29 mouse cellular contexts compared by ENCODE assay signal in the genomic region with DNA sequence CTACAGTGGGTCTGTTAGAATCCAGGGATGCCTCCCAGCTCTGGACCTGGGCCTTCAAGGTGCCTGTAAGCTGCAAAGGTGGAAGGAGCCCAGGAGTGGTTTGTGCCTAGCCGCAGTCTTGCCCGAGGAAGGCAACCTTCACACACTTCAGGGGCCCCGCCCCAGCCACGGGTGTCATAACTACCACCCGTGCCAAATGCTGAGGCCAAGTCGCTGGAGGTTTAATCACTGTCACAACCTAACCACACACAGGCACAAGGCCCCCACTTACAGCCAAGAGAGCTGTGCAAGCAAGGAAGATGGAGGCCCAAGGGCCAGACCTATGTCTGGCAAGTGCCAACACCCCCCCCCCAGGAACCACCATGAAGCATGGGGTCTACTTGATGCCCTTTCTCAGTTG. TPM values are rescaled to one million over a fixed set of nuclear protein-coding genes. Genes with fewer than 3 reads are reported as not detected.
A peak's percentile ranks its signal among the peaks of the same experiment; 100 is the strongest.
DNase-seq lines count a peak whose midpoint lies in the region; ATAC-seq and TF ChIP-seq lines count a peak whose summit lies in the region.
"Had no signal": no experiment of that assay in that cellular context is flagged by ENCODE, and none has a peak within 500 bp of the region (broad histone marks: within the 10 kb centered on the region; RNA-seq: fewer than 3 reads in every experiment).

No protein-coding gene starts in this region.

- no peaks in the 10 kb centered on the region for H3K9me3 ChIP-seq in hindbrain, embryonic 13.5 days
- no peaks in the 10 kb centered on the region for H3K9me3 ChIP-seq in hindbrain, embryonic 10.5 days
- no peaks in the 10 kb centered on the region for H3K9me3 ChIP-seq in neural tube, embryonic 13.5 days
- no peaks in the 10 kb centered on the region for H3K9me3 ChIP-seq in neural tube, embryonic 15.5 days (replicated peaks)
- no peaks in the 10 kb centered on the region for H3K9me3 ChIP-seq in intestine, postnatal 0 days (ENCODE audit: control insufficient read depth)
- H3K9me3 ChIP-seq: embryonic facial prominence, embryonic 13.5 days; forebrain, embryonic 10.5 days; forebrain, embryonic 15.5 days; heart, embryonic 12.5 days; hindbrain, embryonic 15.5 days; liver, embryonic 13.5 days; midbrain, embryonic 10.5 days; stomach, embryonic 15.5 days had no signal

- H3K27me3 ChIP-seq in hindbrain, embryonic 13.5 days: no peaks in the 10 kb centered on the region
- H3K27me3 ChIP-seq in hindbrain, embryonic 10.5 days (ENCODE audit: insufficient read depth, poor library complexity, severe bottlenecking): no peaks in the 10 kb centered on the region
- H3K27me3 ChIP-seq in neural tube, embryonic 13.5 days: no peaks in the 10 kb centered on the region
- no peaks in the 10 kb centered on the region for H3K27me3 ChIP-seq in neural tube, embryonic 15.5 days (replicated peaks)
- no peaks in the 10 kb centered on the region for H3K27me3 ChIP-seq in intestine, postnatal 0 days (replicated peaks; ENCODE audit: control insufficient read depth, insufficient read depth, low read length)
- H3K27me3 ChIP-seq: CH12.LX; embryonic facial prominence, embryonic 13.5 days; forebrain, embryonic 15.5 days; heart, embryonic 12.5 days; hindbrain, embryonic 15.5 days; liver, embryonic 13.5 days; stomach, embryonic 15.5 days had no signal

- H3K4me2 ChIP-seq in hindbrain, embryonic 13.5 days: no peak overlapping the region
- no peak overlapping the region for H3K4me2 ChIP-seq in neural tube, embryonic 13.5 days
- no peak overlapping the region for H3K4me2 ChIP-seq in neural tube, embryonic 15.5 days
- H3K4me2 ChIP-seq in intestine, postnatal 0 days (replicated peaks; ENCODE audit: low read depth): no peak overlapping the region
- H3K4me2 ChIP-seq: embryonic facial prominence, embryonic 13.5 days; forebrain, embryonic 15.5 days; heart, embryonic 12.5 days; hindbrain, embryonic 15.5 days; liver, embryonic 13.5 days; lung, embryonic 14.5 days; stomach, embryonic 15.5 days had no signal

- DNase-seq in adrenal gland, adult 2 months: peak; percentile 74
- DNase-seq in adrenal gland, adult 8-10 months: no peak
- no peak for DNase-seq in hindbrain, embryonic 10.5 days (ENCODE audit: low spot score)
- DNase-seq in neural tube, embryonic 10.5 days (ENCODE audit: extremely low spot score, low spot score): no peak
- DNase-seq: cerebellum, adult 18-20 months; gastrocnemius, postnatal 14 days; heart, postnatal 4 days; kidney, adult 2 months; kidney, postnatal 36 days; liver, embryonic 13.5 days; lung, embryonic 14.5 days; retina, postnatal 1 day; right cerebral cortex, postnatal 14 days had no signal

- no peak for ATAC-seq in hindbrain, embryonic 13.5 days (ENCODE audit: low FRiP score)
- no peak for ATAC-seq in neural tube, embryonic 13.5 days (ENCODE audit: low read depth)
- no peak for ATAC-seq in neural tube, embryonic 15.5 days (ENCODE audit: low FRiP score)
- ATAC-seq in intestine, postnatal 0 days: no peak
- ATAC-seq: activated CD4-positive, CD25-positive, alpha-beta regulatory T cell, adult 4 months; forebrain, embryonic 15.5 days; inflammation-experienced regulatory T-cells, adult 6 months; midbrain, embryonic 16.5 days had no signal

- 0 out of 2 replicates have a peak overlapping the region, but pooled peaks have one; percentile 71 for H3K27ac ChIP-seq in hindbrain, embryonic 13.5 days
- no peak overlapping the region for H3K27ac ChIP-seq in hindbrain, embryonic 10.5 days
- peak overlapping the region; percentile 70; the same call in 1 of the 2 replicates for H3K27ac ChIP-seq in neural tube, embryonic 13.5 days (replicated peaks)
- peak overlapping the region; percentile 77; the same call in 1 of the 2 replicates for H3K27ac ChIP-seq in neural tube, embryonic 15.5 days (replicated peaks)
- no peak overlapping the region for H3K27ac ChIP-seq in intestine, postnatal 0 days (ENCODE audit: low read depth, low read length)
- H3K27ac ChIP-seq: embryonic facial prominence, embryonic 13.5 days; forebrain, embryonic 10.5 days; forebrain, embryonic 15.5 days; liver, embryonic 13.5 days; midbrain, embryonic 10.5 days; stomach, embryonic 15.5 days had no signal

- TF ChIP-seq CTCF in intestine, postnatal 0 days (IDR thresholded peaks at IDR 0.05; ENCODE audit: low read depth): no peak

- no peak overlapping the region for H3K4me3 ChIP-seq in hindbrain, embryonic 13.5 days
- no peak overlapping the region for H3K4me3 ChIP-seq in hindbrain, embryonic 10.5 days
- no peak overlapping the region for H3K4me3 ChIP-seq in neural tube, embryonic 13.5 days
- no peak overlapping the region for H3K4me3 ChIP-seq in neural tube, embryonic 15.5 days (replicated peaks)
- H3K4me3 ChIP-seq in intestine, postnatal 0 days (ENCODE audit: low read depth, low read length): no peak overlapping the region
- H3K4me3 ChIP-seq: embryonic facial prominence, embryonic 13.5 days; forebrain, embryonic 10.5 days; forebrain, embryonic 15.5 days; heart, embryonic 12.5 days; hindbrain, embryonic 15.5 days; layer of hippocampus, adult 2 months; liver, embryonic 13.5 days; midbrain, embryonic 10.5 days; stomach, embryonic 15.5 days had no signal

- WGBS in hindbrain, embryonic 13.5 days: 86% methylated on average over 6 of the region's 6 CpGs
- WGBS in hindbrain, embryonic 10.5 days: 90% methylated on average over 6 of the region's 6 CpGs
- 90% methylated on average over 6 of the region's 6 CpGs for WGBS in neural tube, embryonic 13.5 days
- 92% methylated on average over 6 of the region's 6 CpGs for WGBS in neural tube, embryonic 15.5 days
- 50% methylated on average over 6 of the region's 6 CpGs for WGBS in intestine, postnatal 0 days

- peaks cover 24% of the 10 kb centered on the region for H3K36me3 ChIP-seq in hindbrain, embryonic 13.5 days
- H3K36me3 ChIP-seq in hindbrain, embryonic 10.5 days: peaks cover 75% of the 10 kb centered on the region
- H3K36me3 ChIP-seq in neural tube, embryonic 13.5 days: peaks cover 22% of the 10 kb centered on the region
- H3K36me3 ChIP-seq in neural tube, embryonic 15.5 days: no peaks in the 10 kb centered on the region; the same call in 1 of the 2 replicates
- H3K36me3 ChIP-seq in intestine, postnatal 0 days (ENCODE audit: control insufficient read depth, insufficient read depth): peaks cover 26% of the 10 kb centered on the region
- H3K36me3 ChIP-seq: forebrain, embryonic 15.5 days; hindbrain, embryonic 15.5 days; stomach, embryonic 15.5 days had no signal

- no peak overlapping the region for H3K9ac ChIP-seq in hindbrain, embryonic 13.5 days
- H3K9ac ChIP-seq in neural tube, embryonic 13.5 days: no peak overlapping the region
- no peak overlapping the region for H3K9ac ChIP-seq in neural tube, embryonic 15.5 days (replicated peaks)
- no peak overlapping the region for H3K9ac ChIP-seq in intestine, postnatal 0 days (ENCODE audit: low read depth, low read length)
- H3K9ac ChIP-seq: embryonic facial prominence, embryonic 13.5 days; forebrain, embryonic 15.5 days; heart, embryonic 12.5 days; hindbrain, embryonic 15.5 days; liver, embryonic 13.5 days; lung, embryonic 14.5 days; stomach, embryonic 15.5 days had no signal

- H3K4me1 ChIP-seq in hindbrain, embryonic 13.5 days (replicated peaks): peaks cover 42% of the 10 kb centered on the region
- H3K4me1 ChIP-seq in hindbrain, embryonic 10.5 days (replicated peaks): peaks cover 15% of the 10 kb centered on the region; the same call in 1 of the 2 replicates
- H3K4me1 ChIP-seq in neural tube, embryonic 13.5 days (replicated peaks): peaks cover 51% of the 10 kb centered on the region
- peaks cover 41% of the 10 kb centered on the region for H3K4me1 ChIP-seq in neural tube, embryonic 15.5 days
- peaks cover 24% of the 10 kb centered on the region; the same call in 1 of the 2 replicates for H3K4me1 ChIP-seq in intestine, postnatal 0 days (replicated peaks; ENCODE audit: control insufficient read depth, insufficient read depth, low read length)

RNA-seq across cellular contexts. Expression of a gene that starts 19.0 kb away (rescaled TPM):
- 10 to 100 TPM; 46.0 to 65.3 TPM for total RNA-seq in adrenal gland, adult 2 months (2021)
- polyA plus RNA-seq in adrenal gland, adult 2 months (2012; rRNA removed): 2.1 and 2.3 TPM in 2 replicates
- total RNA-seq in adrenal gland, adult 8-10 months (2022): 10 to 100 TPM; 41.4 to 46.2 (median 44.0) TPM
- polyA plus RNA-seq in hindbrain, embryonic 13.5 days (2015; fragmentation: Nextera tagmentation; extraction: Ambion mirVana): 38.6 and 41.4 TPM in 2 replicates
- polyA plus RNA-seq in hindbrain, embryonic 10.5 days (2016; fragmentation: Nextera tagmentation; extraction: Ambion mirVana): 36.5 and 44.6 TPM in 2 replicates
- 38.7 and 40.0 TPM in 2 replicates for polyA plus RNA-seq in neural tube, embryonic 13.5 days (2015; fragmentation: Nextera tagmentation; extraction: Ambion mirVana)
- 27.5 and 29.5 TPM in 2 replicates for polyA plus RNA-seq in neural tube, embryonic 15.5 days (2015; fragmentation: Nextera tagmentation; extraction: Ambion mirVana)
- 52.4 and 58.4 TPM in 2 replicates for polyA plus RNA-seq in intestine, postnatal 0 days (2015; fragmentation: Nextera tagmentation; extraction: Ambion mirVana)

Comparison
In these comparisons a context has a peak if more than half of its experiments do, and no peak if none do; other contexts are left out.
1. H3K27ac ChIP-seq: peak in hindbrain, embryonic 13.5 days (single experiment), neural tube, embryonic 13.5 days (single experiment) and neural tube, embryonic 15.5 days (single experiment); none in hindbrain, embryonic 10.5 days (single experiment) and intestine, postnatal 0 days (single experiment).